ENCODE assay signal across 8 mouse cellular contexts in the genomic region with DNA sequence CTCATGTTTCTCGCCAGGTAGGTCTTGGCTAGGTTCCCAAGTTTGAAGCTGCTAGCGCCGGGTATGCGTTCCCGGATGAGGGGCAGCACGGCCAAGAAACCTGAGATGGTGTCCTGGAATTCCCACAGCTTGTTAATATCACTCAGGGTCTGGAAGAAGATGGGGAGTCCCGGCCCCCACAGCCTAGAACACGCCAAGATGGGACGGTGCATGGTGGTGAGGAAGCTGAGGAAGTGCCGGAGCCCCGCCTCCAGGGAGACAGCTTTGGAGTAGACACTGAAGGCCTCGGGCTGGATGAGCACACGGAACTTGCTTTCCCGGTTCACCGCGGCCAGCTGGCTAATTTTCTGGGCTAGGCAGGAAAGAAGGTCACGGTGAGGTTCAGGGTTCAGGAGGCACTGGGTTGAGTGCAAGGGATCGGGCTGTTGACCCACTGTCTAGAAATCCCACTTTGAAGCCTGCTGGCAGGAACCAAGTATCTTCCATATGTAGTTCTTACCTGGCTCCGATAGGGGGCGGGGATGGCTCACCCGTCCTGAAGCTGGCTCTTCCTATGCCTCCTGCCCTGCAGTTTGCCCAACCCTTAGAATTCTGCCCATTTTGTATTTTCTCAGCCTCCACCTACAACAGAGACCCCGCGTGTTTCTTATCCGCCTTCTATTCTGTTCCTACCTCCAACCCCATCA. TPM values are rescaled to one million over a fixed set of nuclear protein-coding genes. Genes with fewer than 3 reads are reported as not detected.
DNase-seq lines count a peak whose midpoint lies in the region; ATAC-seq lines count a peak whose summit lies in the region.

No protein-coding gene starts in this region.

- no peak overlapping the region for H3K27ac ChIP-seq in heart, embryonic 12.5 days (ENCODE audit: poor library complexity, severe bottlenecking)

- H3K9ac ChIP-seq in heart, embryonic 12.5 days, result no peak overlapping the region

- no peaks in the 10 kb centered on the region for H3K9me3 ChIP-seq in heart, embryonic 12.5 days (replicated peaks)

- peaks cover 53% of the 10 kb centered on the region for H3K36me3 ChIP-seq in heart, embryonic 12.5 days

- 0 out of 2 replicates have a peak, but pooled peaks cover 4% of the 10 kb centered on the region for H3K4me1 ChIP-seq in heart, embryonic 12.5 days (replicated peaks)

- no peaks in the 10 kb centered on the region for H3K27me3 ChIP-seq in heart, embryonic 12.5 days (replicated peaks)

- no peak overlapping the region for H3K4me3 ChIP-seq in heart, embryonic 12.5 days

- no peak for ATAC-seq in heart, embryonic 12.5 days (ENCODE audit: insufficient number of reproducible peaks, low FRiP score)
- peak; percentile 62; the same call in 1 of the 2 replicates for ATAC-seq in common myeloid progenitor, adult 5-6 weeks (replicated peaks; ENCODE audit: low read depth, poor library complexity, severe bottlenecking)

- intact Hi-C loops in heart, postnatal 14 days (cut with DNase I), result no loop called here
- intact Hi-C loops in left cerebral cortex, postnatal 4 days (cut with DNase I), result no loop called here

- no peak overlapping the region for H3K4me2 ChIP-seq in heart, embryonic 12.5 days

- 69% methylated on average over 24 of the region's 24 CpGs for WGBS in heart, embryonic 12.5 days

- peak; percentile 47 to 67 for DNase-seq in heart, postnatal 14 days
- DNase-seq in urinary bladder, postnatal 14 days (ENCODE audit: low spot score), result peak; percentile 37
- DNase-seq in urinary bladder, adult 2 months (ENCODE audit: low spot score), result no peak
- peak; percentile 59 for DNase-seq in left cerebral cortex, postnatal 4 days
- DNase-seq in retina, postnatal 1 day, result peak; percentile 63
- DNase-seq in urinary bladder, postnatal 4 days (ENCODE audit: low spot score in 2 of 2), result no peak

RNA-seq across cellular contexts. Expression of gene Islr2, which starts 16.2 kb away (rescaled TPM):
- total RNA-seq in heart, postnatal 14 days (2021), result 1 to 10 TPM; 3.0 to 3.3 TPM
- polyA plus RNA-seq in heart, embryonic 12.5 days (2016; fragmentation: Nextera tagmentation; extraction: Ambion mirVana), result 0.05 TPM in 1 of 2 replicates, not detected in the other
- polyA plus RNA-seq in urinary bladder, adult 2 months (2012; rRNA removed), result 0.15 and 0.19 TPM in 2 replicates
- total RNA-seq in common myeloid progenitor, adult 5-6 weeks (2017), result not detected in 2 replicates
- total RNA-seq in left cerebral cortex, postnatal 4 days (2021), result 100 to 1,000 TPM; 328 to 363 TPM

RNA-seq across cellular contexts. Expression of gene Islr, which starts 16.3 kb away (rescaled TPM):
- 10 to 100 TPM; 44.0 to 44.6 TPM for total RNA-seq in heart, postnatal 14 days (2021)
- 8.5 and 8.6 TPM in 2 replicates for polyA plus RNA-seq in heart, embryonic 12.5 days (2016; fragmentation: Nextera tagmentation; extraction: Ambion mirVana)
- polyA plus RNA-seq in urinary bladder, adult 2 months (2012; rRNA removed), result 137 and 139 TPM in 2 replicates
- total RNA-seq in common myeloid progenitor, adult 5-6 weeks (2017), result 1.4 TPM in 1 of 2 replicates, not detected in the other
- 10 to 100 TPM; 18.6 to 19.3 TPM for total RNA-seq in left cerebral cortex, postnatal 4 days (2021)

RNA-seq across cellular contexts. Expression of gene Pml, which starts 29.2 kb away (rescaled TPM):
- total RNA-seq in heart, postnatal 14 days (2021), result 10 to 100 TPM; 10.9 to 11.9 TPM
- 15.2 and 15.5 TPM in 2 replicates for polyA plus RNA-seq in heart, embryonic 12.5 days (2016; fragmentation: Nextera tagmentation; extraction: Ambion mirVana)
- polyA plus RNA-seq in urinary bladder, adult 2 months (2012; rRNA removed), result 14.2 and 21.8 TPM in 2 replicates
- total RNA-seq in common myeloid progenitor, adult 5-6 weeks (2017), result 25.7 and 33.8 TPM in 2 replicates
- 10 to 100 TPM; 11.3 to 14.7 TPM for total RNA-seq in left cerebral cortex, postnatal 4 days (2021)

RNA-seq across cellular contexts. Expression of gene Stoml1, which starts 32.6 kb away (rescaled TPM):
- 10 to 100 TPM; 12.7 to 12.9 TPM for total RNA-seq in heart, postnatal 14 days (2021)
- 24.0 and 24.7 TPM in 2 replicates for polyA plus RNA-seq in heart, embryonic 12.5 days (2016; fragmentation: Nextera tagmentation; extraction: Ambion mirVana)
- 60.9 and 66.9 TPM in 2 replicates for polyA plus RNA-seq in urinary bladder, adult 2 months (2012; rRNA removed)
- total RNA-seq in common myeloid progenitor, adult 5-6 weeks (2017), result 3.9 and 9.0 TPM in 2 replicates
- 10 to 100 TPM; 84.5 to 93.2 TPM for total RNA-seq in left cerebral cortex, postnatal 4 days (2021)

Comparison
In these comparisons a context has a peak if more than half of its experiments do, and no peak if none do; other contexts are left out.
1. DNase-seq: peak in heart, postnatal 14 days (2 of 2), urinary bladder, postnatal 14 days (single experiment), left cerebral cortex, postnatal 4 days (single experiment) and retina, postnatal 1 day (single experiment); none in urinary bladder, adult 2 months (single experiment) and urinary bladder, postnatal 4 days (0 of 2).
2. RNA of gene Islr2, which starts 16.2 kb away (total RNA-seq): 328 to 363 TPM in left cerebral cortex, postnatal 4 days; 3.0 to 3.3 TPM in heart, postnatal 14 days and not detected in common myeloid progenitor, adult 5-6 weeks; every median in the first group is over 10 times any median in the second.